Mouse (Mus musculus) liver, adult 2 months (tissue): ENCODE data around the gene Btbd2. TPM values are rescaled to one million over a fixed set of nuclear protein-coding genes. Genes with fewer than 3 reads are reported as not detected.

ENCODE experiments used
- DNase-seq: peaks from one replicate; pipeline ENCODE4 v3.0.0-alpha.2; 2011; ENCODE audit warnings: low read depth, low spot score; ENCODE audit errors: extremely low read depth
- H3K27ac ChIP-seq: fragments of 200-500 bp; replicated peaks from 2 replicates; pipeline ENCODE4 v1.5.1; 2012; ENCODE audit warnings: low read depth, mild to moderate bottlenecking, control low read depth, inconsistent platforms, low read length; ENCODE audit not compliant: insufficient read depth
- H3K27me3 ChIP-seq: fragments of 200-500 bp; 2 replicates; pipeline ENCODE4 v1.6.1; 2012; ENCODE audit warnings: mild to moderate bottlenecking, moderate library complexity, low read length, inconsistent platforms; ENCODE audit not compliant: control insufficient read depth, insufficient read depth
- H3K36me3 ChIP-seq: fragments of 200-500 bp; 2 replicates; pipeline ENCODE4 v1.6.1; 2012; ENCODE audit warnings: low read length, inconsistent platforms; ENCODE audit not compliant: control insufficient read depth, insufficient read depth
- H3K4me1 ChIP-seq: fragments of 200-500 bp; 2 replicates; pipeline ENCODE4 v1.6.1; 2011; ENCODE audit warnings: low read length; ENCODE audit not compliant: control insufficient read depth, insufficient read depth
- H3K4me3 ChIP-seq: fragments of 200-500 bp; 2 replicates; pipeline ENCODE4 v1.5.1; 2011; ENCODE audit warnings: low read depth, mild to moderate bottlenecking, control low read depth, low read length, moderate library complexity; ENCODE audit not compliant: insufficient read depth
- H3K79me2 ChIP-seq: fragments of 200-500 bp; 2 replicates; pipeline ENCODE4 v1.6.1; 2012; ENCODE audit warnings: inconsistent platforms, mild to moderate bottlenecking, low read length, moderate library complexity; ENCODE audit not compliant: control insufficient read depth, insufficient read depth
- H3K9ac ChIP-seq: fragments of 200-500 bp; 2 replicates; pipeline ENCODE4 v1.6.1; 2012; ENCODE audit warnings: low read depth, mild to moderate bottlenecking, control low read depth, inconsistent platforms, low read length
- CTCF ChIP-seq: fragments of 200-500 bp; IDR thresholded peaks from 2 replicates; pipeline ENCODE4 v1.5.1; 2011; ENCODE audit warnings: low read depth, low read length, control low read depth
- POLR2A ChIP-seq: fragments of 200-500 bp; IDR thresholded peaks from 2 replicates; pipeline ENCODE4 v1.6.1; 2011; ENCODE audit warnings: low read length, control low read depth; ENCODE audit not compliant: insufficient read depth; ENCODE audit errors: extremely low read depth
- WGBS: fragments of 180-500 bp; shearing (Covaris S2); methylation state at CpG from one replicate; pipeline ENCODE4 v1.1.7; 2018; 5-methylcytosine and 5-hydroxymethylcytosine counted together
- polyA plus RNA-seq: library from polyadenylated mRNA; depleted of rRNA; stranded (reverse); fragments of >200 nt; gene quantifications from 2 replicates; pipeline ENCODE4 v1.2.3, GENCODE M21; 2012
- total RNA-seq: library from RNA; depleted of rRNA; stranded (reverse); fragments of >200 nt; gene quantifications from 2 replicates; pipeline ENCODE4 v1.2.3, GENCODE M21; 2014

Gene Btbd2
- total and polyA plus RNA-seq, 2 experiments = 16.2 to 36.1 TPM

- TF ChIP-seq POLR2A (no peak), CTCF (0 out of 2 replicates have a peak, but pooled peaks have one; percentile 21)
These were observed 9.3 kb upstream of the Btbd2 start for GRCm38 (mm10) chr10:80665981-80666733.

DNA sequence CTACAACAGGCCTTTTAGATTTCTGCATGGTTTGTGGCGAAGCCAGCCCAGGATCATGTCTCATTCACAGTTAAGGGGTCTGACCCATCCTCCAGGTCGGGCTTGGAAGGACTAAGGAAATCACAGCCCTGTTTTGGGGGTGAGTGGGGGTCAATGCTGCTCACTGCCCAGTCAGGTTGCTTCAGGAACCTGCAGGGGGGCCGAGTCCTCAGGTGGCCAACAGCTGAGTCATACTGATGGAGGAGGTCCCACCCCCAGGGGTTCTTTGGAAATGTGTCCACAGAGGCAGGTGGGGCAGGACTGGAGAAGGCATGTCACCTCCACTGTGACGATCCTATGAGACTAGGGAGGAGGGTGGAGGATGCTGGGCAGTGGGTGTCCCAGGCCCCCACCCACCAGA, 8.6 kb upstream of the Btbd2 start:
- H3K79me2 ChIP-seq = no peaks in the 10 kb centered on the region; the same call in none of the 2 replicates
- peak overlapping the region; percentile 97 for H3K27ac ChIP-seq
- peaks cover 48% of the 10 kb centered on the region for H3K4me1 ChIP-seq
- H3K9ac ChIP-seq = peak overlapping the region; percentile 68
- peaks cover 32% of the 10 kb centered on the region for H3K36me3 ChIP-seq
- no peaks in the 10 kb centered on the region for H3K27me3 ChIP-seq
- WGBS = 28% methylated on average over 4 of the region's 4 CpGs
- H3K4me3 ChIP-seq = no peak overlapping the region
- no peak for TF ChIP-seq POLR2A
- no peak for DNase-seq

More at GRCm38 (mm10) chr10:80665981-80666733, 9.3 kb upstream of the Btbd2 start:
- H3K9ac ChIP-seq = peak overlapping the region; percentile 75
- H3K36me3 ChIP-seq = peaks cover 36% of the 10 kb centered on the region
- no peaks in the 10 kb centered on the region for H3K27me3 ChIP-seq
- 50% methylated on average over 10 of the region's 10 CpGs for WGBS
- H3K4me1 ChIP-seq = peaks cover 54% of the 10 kb centered on the region
- H3K79me2 ChIP-seq = peaks cover 2% of the 10 kb centered on the region
- DNase-seq = peak; percentile 33
- H3K4me3 ChIP-seq = no peak overlapping the region
- peak overlapping the region; percentile 97 for H3K27ac ChIP-seq

DNA sequence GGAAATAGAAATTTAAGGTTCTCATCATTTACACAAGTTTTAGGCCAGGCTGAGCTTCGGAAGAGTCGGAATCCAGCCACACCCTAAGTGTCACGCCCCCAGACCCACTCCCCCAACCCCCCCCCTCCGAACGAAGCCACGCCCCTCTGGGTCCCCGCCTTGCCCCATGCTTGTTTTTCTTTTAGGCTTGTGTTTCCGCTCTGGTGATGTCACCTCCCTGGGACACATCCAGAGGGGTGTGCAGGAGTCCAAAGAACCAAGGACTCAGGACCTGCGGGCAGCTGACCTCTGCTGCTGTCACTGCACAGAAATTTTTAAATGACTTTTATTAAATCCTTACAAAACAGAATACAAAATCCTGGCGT, 8.1 kb upstream of the Btbd2 start:
- Histone ChIP-seq H3K4me1 (peaks cover 43% of the 10 kb centered on the region), H3K9ac (peak overlapping the region; percentile 68), H3K27me3 (no peaks in the 10 kb centered on the region), H3K79me2 (no peaks in the 10 kb centered on the region; the same call in none of the 2 replicates), H3K36me3 (peaks cover 30% of the 10 kb centered on the region), H3K4me3 (no peak overlapping the region), H3K27ac (peak overlapping the region; percentile 97)
- under 1% methylated on average over 10 of the region's 10 CpGs for WGBS
- TF ChIP-seq CTCF (no peak), POLR2A (no peak)
- peak; percentile 89 for DNase-seq

DNA sequence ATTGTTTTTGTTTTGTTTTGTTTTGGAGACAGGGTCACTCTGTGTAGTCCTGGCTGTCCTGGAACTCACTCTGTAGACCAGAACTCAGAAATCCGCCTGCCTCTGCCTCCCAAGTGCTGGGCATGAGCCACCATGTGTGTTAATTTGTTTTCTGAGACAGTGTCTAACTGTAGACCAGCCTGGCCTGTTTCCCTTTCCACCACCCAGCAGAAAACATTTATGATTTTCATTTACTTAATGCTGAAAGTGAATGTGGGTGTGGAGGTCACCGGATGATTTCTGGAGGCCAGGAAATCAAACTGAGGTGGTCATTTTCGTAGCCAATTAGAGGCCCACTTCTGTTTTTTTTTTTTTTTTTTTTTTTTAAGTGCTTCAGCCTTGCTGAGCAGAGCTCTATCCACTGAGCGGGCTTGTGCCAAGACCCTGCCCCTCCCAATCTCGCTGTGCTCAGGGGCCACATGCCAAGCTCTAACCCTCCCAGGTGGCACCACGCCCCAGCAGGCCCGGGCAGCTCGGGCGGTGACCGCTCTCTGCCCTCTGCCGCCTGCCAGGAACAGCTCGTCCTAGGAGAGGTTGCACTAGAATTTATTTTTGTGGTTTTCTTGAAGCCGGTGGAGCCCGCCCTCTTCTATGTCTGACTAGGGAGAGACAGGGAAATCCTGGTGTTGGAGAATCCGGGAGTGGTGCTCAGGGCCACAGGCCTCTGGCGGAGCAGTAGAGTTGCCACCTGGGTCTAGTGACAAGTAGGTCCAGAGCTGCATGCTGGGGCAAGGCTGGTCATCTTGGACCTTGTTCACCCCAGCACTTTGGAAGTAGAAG, 7.5 kb upstream of the Btbd2 start:
- peak overlapping the region; percentile 92 for H3K27ac ChIP-seq
- peaks cover 25% of the 10 kb centered on the region for H3K36me3 ChIP-seq
- peak; percentile 90 for DNase-seq
- TF ChIP-seq POLR2A = 0 out of 2 replicates have a peak, but pooled peaks have one; percentile 12
- TF ChIP-seq CTCF = no peak
- H3K9ac ChIP-seq = peak overlapping the region; percentile 64
- peaks cover 39% of the 10 kb centered on the region for H3K4me1 ChIP-seq
- 2% methylated on average over 16 of the region's 16 CpGs for WGBS
- no peaks in the 10 kb centered on the region for H3K27me3 ChIP-seq
- no peaks in the 10 kb centered on the region; the same call in 1 of the 2 replicates for H3K79me2 ChIP-seq
- H3K4me3 ChIP-seq = no peak overlapping the region

- Histone ChIP-seq H3K9ac (0 out of 2 replicates have a peak overlapping the region, but pooled peaks have one; percentile 4), H3K4me1 (peaks cover 34% of the 10 kb centered on the region), H3K4me3 (no peak overlapping the region), H3K79me2 (no peaks in the 10 kb centered on the region), H3K27ac (peak overlapping the region; percentile 92), H3K36me3 (peaks cover 17% of the 10 kb centered on the region; the same call in 1 of the 2 replicates), H3K27me3 (no peaks in the 10 kb centered on the region)
- TF ChIP-seq CTCF (no peak), POLR2A (no peak)
- WGBS = 21% methylated on average over 5 of the region's 5 CpGs
- DNase-seq = peak; percentile 91
These were observed 6.8 kb upstream of the Btbd2 start for GRCm38 (mm10) chr10:80663485-80664196.
